8 mouse cellular contexts compared by ENCODE assay signal in the genomic region with DNA sequence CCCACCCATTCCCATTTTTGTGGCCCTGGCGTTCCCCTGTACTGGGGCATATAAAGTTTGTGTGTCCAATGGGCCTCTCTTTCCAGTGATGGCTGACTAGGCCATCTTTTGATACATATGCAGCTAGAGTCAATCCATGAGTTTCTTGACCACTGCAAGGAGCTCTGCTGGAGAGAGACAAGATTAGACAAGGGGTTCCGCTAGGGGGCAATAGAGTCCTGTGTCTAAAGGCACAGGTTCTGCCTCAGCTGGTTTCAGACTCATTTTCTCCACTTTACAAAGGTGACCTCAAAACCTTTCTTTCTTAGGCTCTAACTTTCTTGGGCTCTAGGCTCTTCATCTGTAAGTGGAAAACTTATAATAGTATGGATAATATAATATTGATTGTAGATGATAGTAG. TPM values are rescaled to one million over a fixed set of nuclear protein-coding genes. Genes with fewer than 3 reads are reported as not detected.
DNase-seq lines count a peak whose midpoint lies in the region.
"Not testable (repeated sequence)": the region's sequence is repeated elsewhere in the genome, so short reads cannot be mapped to it uniquely, and the experiment has no call there.

No protein-coding gene starts in this region.

- not testable (repeated sequence) for H3K9me3 ChIP-seq in midbrain, embryonic 10.5 days (replicated peaks)

- H3K27me3 ChIP-seq in midbrain, embryonic 10.5 days (ENCODE audit: low read depth, poor library complexity, severe bottlenecking), result not testable (repeated sequence)

- not testable (repeated sequence) for H3K4me1 ChIP-seq in midbrain, embryonic 10.5 days

- 11% methylated on average over 2 of the region's 2 CpGs for WGBS in midbrain, embryonic 10.5 days

- peak; percentile 90 for DNase-seq in adipocyte (ENCODE audit: low spot score)
- peak; percentile 71 to 76 for DNase-seq in cerebellum, postnatal 36 days
- peak; percentile 76 for DNase-seq in gastrocnemius, postnatal 10 days
- peak; percentile 71 for DNase-seq in kidney, adult 18-20 months
- peak; percentile 22 to 48 for DNase-seq in left cerebral cortex, postnatal 36 days (ENCODE audit: low spot score in 2 of 2)
- peak; percentile 45 for DNase-seq in midbrain, embryonic 10.5 days (ENCODE audit: low spot score)
- peak; percentile 59 for DNase-seq in skeletal muscle tissue, adult 2 months (ENCODE audit: low read depth, low spot score)
- DNase-seq in urinary bladder, postnatal 36 days (ENCODE audit: low spot score in 2 of 2), result peak; percentile 56 to 64

- not testable (repeated sequence) for H3K36me3 ChIP-seq in midbrain, embryonic 10.5 days

- not testable (repeated sequence) for H3K27ac ChIP-seq in midbrain, embryonic 10.5 days (replicated peaks)

- not testable (repeated sequence) for H3K4me3 ChIP-seq in midbrain, embryonic 10.5 days

- intact Hi-C loops in left cerebral cortex, postnatal 36 days (cut with DNase I), result loop anchor here (2.0 to 5.0 kb wide), 2 partner anchors 54 to 197 kb away; no protein-coding TSS in a partner anchor

RNA-seq across cellular contexts. Expression of a gene that starts 13.3 kb away (rescaled TPM):
- 10 to 100 TPM; 23.1 to 23.7 TPM for total RNA-seq in gastrocnemius, postnatal 10 days (2021)
- total RNA-seq in left cerebral cortex, postnatal 36 days (2021), result 10 to 100 TPM; 34.1 to 34.7 TPM
- polyA plus RNA-seq in midbrain, embryonic 10.5 days (2016; fragmentation: Nextera tagmentation; extraction: Ambion mirVana), result 76.6 and 78.3 TPM in 2 replicates

RNA-seq across cellular contexts. Expression of a gene that starts 50.4 kb away (rescaled TPM):
- not detected for total RNA-seq in gastrocnemius, postnatal 10 days (2021)
- total RNA-seq in left cerebral cortex, postnatal 36 days (2021), result not detected
- polyA plus RNA-seq in midbrain, embryonic 10.5 days (2016; fragmentation: Nextera tagmentation; extraction: Ambion mirVana), result 0.07 and 0.20 TPM in 2 replicates

Comparison
In these comparisons a context has a peak if more than half of its experiments do, and no peak if none do; other contexts are left out.
1. DNase-seq: peak in every context shown above with its lines; median percentile 90 in adipocyte; 76 in gastrocnemius, postnatal 10 days; 74 in cerebellum, postnatal 36 days; 71 in kidney, adult 18-20 months; 60 in urinary bladder, postnatal 36 days; 59 in skeletal muscle tissue, adult 2 months; 45 in midbrain, embryonic 10.5 days; 35 in left cerebral cortex, postnatal 36 days.